Mouse (Mus musculus) urinary bladder, adult 2 months (tissue): ENCODE measurements around the gene Exoc3l4. TPM values are rescaled to one million over a fixed set of nuclear protein-coding genes. Genes with fewer than 3 reads are reported as not detected.

Experiments used
- DNase-seq: peaks from one replicate; pipeline ENCODE4 v3.0.0; 2022; ENCODE audit warnings: low spot score
- polyA plus RNA-seq: library from polyadenylated mRNA; depleted of rRNA; stranded (reverse); fragments of >200 nt; gene quantifications from 2 replicates; pipeline ENCODE4 v1.2.3, GENCODE M21; 2012

The Exoc3l4 gene
- polyA plus RNA-seq, 1 experiment = 8.4 TPM

GRCm38 (mm10) chr12:111411631-111412355 is 5.0 kb upstream of the Exoc3l4 start:
- no peak for DNase-seq

GRCm38 (mm10) chr12:111412581-111413284 is 4.1 kb upstream of the Exoc3l4 start:
- no peak for DNase-seq

- peak; percentile 82 for DNase-seq
Measured at GRCm38 (mm10) chr12:111413300-111413699, 3.5 kb upstream of the Exoc3l4 start.

GRCm38 (mm10) chr12:111419918-111420317 is 3.1 kb downstream of the Exoc3l4 start:
- no peak for DNase-seq

GRCm38 (mm10) chr12:111420946-111421709 is 4.3 kb downstream of the Exoc3l4 start:
- no peak for DNase-seq

- no peak for DNase-seq
Measured at GRCm38 (mm10) chr12:111422852-111423251, 6.0 kb downstream of the Exoc3l4 start.

GRCm38 (mm10) chr12:111423570-111424129 is 6.8 kb downstream of the Exoc3l4 start:
- DNase-seq = no peak

GRCm38 (mm10) chr12:111424547-111424946 is 7.7 kb downstream of the Exoc3l4 start:
- no peak for DNase-seq

GRCm38 (mm10) chr12:111425258-111425657 is 8.4 kb downstream of the Exoc3l4 start:
- peak; percentile 78 for DNase-seq

- DNase-seq = peak; percentile 98
Measured at GRCm38 (mm10) chr12:111425789-111426460, 9.1 kb downstream of the Exoc3l4 start.

- no peak for DNase-seq
Measured at GRCm38 (mm10) chr12:111427438-111428113, 10.8 kb downstream of the Exoc3l4 start.

GRCm38 (mm10) chr12:111428364-111428763 is 11.5 kb downstream of the Exoc3l4 start:
- no peak for DNase-seq

- DNase-seq = no peak
Measured at GRCm38 (mm10) chr12:111428961-111429911, 12.4 kb downstream of the Exoc3l4 start.

- no peak for DNase-seq
Measured at GRCm38 (mm10) chr12:111430049-111430867, 13.4 kb downstream of the Exoc3l4 start.

- DNase-seq = no peak
Measured at GRCm38 (mm10) chr12:111430868-111431817, 14.3 kb downstream of the Exoc3l4 start.

GRCm38 (mm10) chr12:111432097-111432496 is 15.3 kb downstream of the Exoc3l4 start:
- DNase-seq = no peak

- DNase-seq = no peak
Measured at GRCm38 (mm10) chr12:111432751-111433331, 16.0 kb downstream of the Exoc3l4 start.
